Mouse (Mus musculus): ENCODE data around the gene Spata45. TPM values are rescaled to one million over a fixed set of nuclear protein-coding genes. Genes with fewer than 3 reads are reported as not detected.
"Not testable (repeated sequence)": the region's sequence is repeated elsewhere in the genome, so short reads cannot be mapped to it uniquely, and the experiment has no call there.

The Spata45 gene
- total RNA-seq (2021), result not detected

GRCm38 (mm10) chr1:191036554-191037334 is at the start of gene Spata45:
Gene Spata45, plus strand, starts transcription at chr1:191036639.
- no peak for DNase-seq (ENCODE audit: low spot score in 2 of 2)
- intact Hi-C loops (cut with DNase I), result no loop called here

- intact Hi-C loops (cut with DNase I), result no loop called here
- DNase-seq (ENCODE audit: low spot score in 2 of 2), result no peak
Observed at GRCm38 (mm10) chr1:190989437-190990082, 46.9 kb upstream of the Spata45 start.

GRCm38 (mm10) chr1:190995548-190995947 is 40.9 kb upstream of the Spata45 start:
- intact Hi-C loops (cut with DNase I), result no loop called here
- peak in 1 of 2 experiments; percentile 19 for DNase-seq (ENCODE audit: low spot score in 2 of 2)

GRCm38 (mm10) chr1:190996346-190996877 is 40.0 kb upstream of the Spata45 start:
- intact Hi-C loops (cut with DNase I), result no loop called here
- DNase-seq (ENCODE audit: low spot score in 2 of 2), result no peak

- DNase-seq (ENCODE audit: low spot score in 2 of 2), result no peak
- intact Hi-C loops (cut with DNase I), result no loop called here
Observed at GRCm38 (mm10) chr1:190998027-190998426, 38.4 kb upstream of the Spata45 start.

- intact Hi-C loops (cut with DNase I), result no loop called here
- DNase-seq (ENCODE audit: low spot score in 2 of 2), result no peak
Observed at GRCm38 (mm10) chr1:191000686-191001085, 35.8 kb upstream of the Spata45 start.

GRCm38 (mm10) chr1:191002201-191002600 is 34.2 kb upstream of the Spata45 start:
- no peak for DNase-seq (ENCODE audit: low spot score in 2 of 2)
- intact Hi-C loops (cut with DNase I), result no loop called here

- intact Hi-C loops (cut with DNase I), result no loop called here
- no peak for DNase-seq (ENCODE audit: low spot score in 2 of 2)
Observed at GRCm38 (mm10) chr1:191008707-191009106, 27.7 kb upstream of the Spata45 start.

- intact Hi-C loops (cut with DNase I), result no loop called here
- no peak for DNase-seq (ENCODE audit: low spot score in 2 of 2)
Observed at GRCm38 (mm10) chr1:191014271-191014670, 22.2 kb upstream of the Spata45 start.

- intact Hi-C loops (cut with DNase I), result loop anchor here (5.0 kb wide), 1 partner anchor 78 kb away; no protein-coding TSS in a partner anchor
- no peak for DNase-seq (ENCODE audit: low spot score in 2 of 2)
Observed at GRCm38 (mm10) chr1:191019803-191020202, 16.6 kb upstream of the Spata45 start.

- DNase-seq (ENCODE audit: low spot score in 2 of 2), result no peak
- intact Hi-C loops (cut with DNase I), result no loop called here
Observed at GRCm38 (mm10) chr1:191020217-191020924, 16.1 kb upstream of the Spata45 start.

- intact Hi-C loops (cut with DNase I), result no loop called here
- no peak for DNase-seq (ENCODE audit: low spot score in 2 of 2)
Observed at GRCm38 (mm10) chr1:191021016-191021415, 15.4 kb upstream of the Spata45 start.

- DNase-seq (ENCODE audit: low spot score in 2 of 2), result no peak
- intact Hi-C loops (cut with DNase I), result no loop called here
Observed at GRCm38 (mm10) chr1:191023140-191023539, 13.3 kb upstream of the Spata45 start.

- DNase-seq (ENCODE audit: low spot score in 2 of 2); intact Hi-C loops (cut with DNase I): not testable (repeated sequence)
Observed at GRCm38 (mm10) chr1:191023806-191024205, 12.6 kb upstream of the Spata45 start.

GRCm38 (mm10) chr1:191025016-191026012 is 11.1 kb upstream of the Spata45 start:
- intact Hi-C loops (cut with DNase I), result loop anchor here (5.0 kb wide), 1 partner anchor 98 kb away; the partner anchor contains the start of gene Angel2
- peak; percentile 9 to 49 for DNase-seq (ENCODE audit: low spot score in 2 of 2)

- peak; percentile 98 to 99 for DNase-seq (ENCODE audit: low spot score in 2 of 2)
- intact Hi-C loops (cut with DNase I), result loop anchor here (5.0 kb wide), 1 partner anchor 99 kb away; the partner anchor contains the start of gene Angel2
Observed at GRCm38 (mm10) chr1:191026021-191026713, 10.3 kb upstream of the Spata45 start, which contains the start of gene Flvcr1. Gene Flvcr1, minus strand, starts transcription at chr1:191026158.

- no peak for DNase-seq (ENCODE audit: low spot score in 2 of 2)
- intact Hi-C loops (cut with DNase I), result no loop called here
Observed at GRCm38 (mm10) chr1:191030182-191030581, 6.3 kb upstream of the Spata45 start.

- intact Hi-C loops (cut with DNase I); DNase-seq (ENCODE audit: low spot score in 2 of 2): not testable (repeated sequence)
Observed at GRCm38 (mm10) chr1:191030922-191031425, 5.5 kb upstream of the Spata45 start.

All from left cerebral cortex, postnatal 36 days (tissue).